Mouse (Mus musculus): ENCODE measurements around the gene Nmb. TPM values are rescaled to one million over a fixed set of nuclear protein-coding genes. Genes with fewer than 3 reads are reported as not detected.

The Nmb gene
- 2.0 and 3.1 TPM in 2 replicates for polyA plus RNA-seq (2012; ENCODE audit: low replicate concordance)

GRCm38 (mm10) chr7:80904921-80905515 is at the start of gene Nmb:
Gene Nmb (minus strand): TSS chr7:80905076.

GRCm38 (mm10) chr7:80947445-80948350 is 42.8 kb upstream of the Nmb start, which contains the start of gene Sec11a:
Gene Sec11a (minus strand): TSS chr7:80947780.

GRCm38 (mm10) chr7:80900944-80901501 is 3.9 kb downstream of the Nmb start, which contains the start of gene Wdr73:
Gene Wdr73 (minus strand): TSS chr7:80901269.

GRCm38 (mm10) chr7:80860729-80861274 is 44.1 kb downstream of the Nmb start, which contains the start of gene Zscan2:
Gene Zscan2 (plus strand): TSS chr7:80860920.

Other genes starting within 250 kb of the Nmb start
- 13.4 and 39.7 TPM in 2 replicates for gene Crtc3, start 216.2 kb downstream of the Nmb start, polyA plus RNA-seq (2012; ENCODE audit: low replicate concordance)
- 4.3 and 8.5 TPM in 2 replicates for gene Iqgap1, start 79.1 kb downstream of the Nmb start, polyA plus RNA-seq (2012; ENCODE audit: low replicate concordance)
- gene Zscan2, start 44.2 kb downstream of the Nmb start, polyA plus RNA-seq (2012; ENCODE audit: low replicate concordance) = 2.0 and 2.4 TPM in 2 replicates
- gene Wdr73, start 3.8 kb downstream of the Nmb start, polyA plus RNA-seq (2012; ENCODE audit: low replicate concordance) = 4.1 and 32.9 TPM in 2 replicates
- gene Sec11a, start 42.7 kb upstream of the Nmb start, polyA plus RNA-seq (2012; ENCODE audit: low replicate concordance) = 0.70 and 8.3 TPM in 2 replicates
- gene Zfp592, start 88.6 kb upstream of the Nmb start, polyA plus RNA-seq (2012; ENCODE audit: low replicate concordance) = 71.8 and 72.4 TPM in 2 replicates
- gene Alpk3, start 152.5 kb upstream of the Nmb start, polyA plus RNA-seq (2012; ENCODE audit: low replicate concordance) = 0.08 and 0.30 TPM in 2 replicates
- gene Slc28a1, start 209.7 kb upstream of the Nmb start, polyA plus RNA-seq (2012; ENCODE audit: low replicate concordance) = not detected in 2 replicates

Measured in leukemia stem cell, adult 10-12 weeks (primary cell).